Comparison of ENCODE assay signal across 11 mouse cellular contexts in the genomic region with DNA sequence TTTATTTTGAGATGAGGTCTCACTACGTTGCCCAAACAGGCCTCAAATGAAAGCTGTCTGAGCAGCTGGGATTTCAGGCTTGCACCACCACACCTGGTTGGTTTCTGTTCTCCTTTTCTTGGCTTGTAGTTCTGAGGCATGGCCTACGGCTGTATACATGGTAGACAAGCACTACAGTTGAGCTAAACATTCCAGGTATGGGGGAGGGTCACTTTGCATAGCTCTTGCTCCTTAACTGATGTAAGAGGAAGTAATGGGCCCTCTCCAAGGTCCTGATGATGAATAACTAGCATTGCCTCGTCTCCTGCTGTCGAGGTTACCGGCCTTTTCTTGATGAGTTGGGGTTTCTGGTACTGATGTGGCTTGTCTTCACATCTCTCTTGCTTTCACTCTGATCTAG.
A peak's percentile ranks its signal among the peaks of the same experiment; 100 is the strongest.
DNase-seq lines count a peak whose midpoint lies in the region; ATAC-seq and TF ChIP-seq lines count a peak whose summit lies in the region.
"Had no signal": no experiment of that assay in that cellular context is flagged by ENCODE, and none has a peak within 500 bp of the region (broad histone marks: within the 10 kb centered on the region; RNA-seq: fewer than 3 reads in every experiment).

No protein-coding gene starts in this region.

- peak in 1 of 2 experiments; percentile 60; a peak in 1 of 4 replicates for TF ChIP-seq EP300 in MEL (IDR thresholded peaks at IDR 0.05; ENCODE audit: low read depth in 1 of 2, low read length in 2 of 2)

- no peak for TF ChIP-seq CTCF in hindbrain, postnatal 0 days (IDR thresholded peaks at IDR 0.05; ENCODE audit: low read depth)
- no peak for TF ChIP-seq CTCF in MEL (IDR thresholded peaks at IDR 0.05 in 2 of 3, conservative IDR thresholded peaks at IDR 0.05 in 1 of 3; ENCODE audit: control insufficient read depth in 1 of 3, insufficient read depth in 1 of 3, low read depth in 2 of 3, low read length in 3 of 3, poor library complexity in 1 of 3, severe bottlenecking in 1 of 3)

- H3K9me3 ChIP-seq in hindbrain, embryonic 14.5 days (ENCODE audit: control insufficient read depth, low read length) = no peaks in the 10 kb centered on the region
- H3K9me3 ChIP-seq in hindbrain, postnatal 0 days (ENCODE audit: low read length) = no peaks in the 10 kb centered on the region
- H3K9me3 ChIP-seq in MEL (replicated peaks; ENCODE audit: insufficient read depth, low read length) = no peaks in the 10 kb centered on the region
- no peaks in the 10 kb centered on the region for H3K9me3 ChIP-seq in embryonic facial prominence, embryonic 14.5 days (ENCODE audit: control insufficient read depth, low read length)
- no peaks in the 10 kb centered on the region for H3K9me3 ChIP-seq in forebrain, embryonic 15.5 days
- H3K9me3 ChIP-seq: limb, embryonic 13.5 days had no signal

- no peak for DNase-seq in hindbrain, embryonic 14.5 days (ENCODE audit: low spot score)
- DNase-seq in hindbrain, postnatal 0 days (ENCODE audit: low spot score) = no peak
- DNase-seq in 3T3-L1 (ENCODE audit: low read depth, low spot score) (peak; percentile 85), MEL (ENCODE audit: low read depth, low spot score) (peak; percentile 89)
- DNase-seq in embryonic facial prominence, embryonic 14.5 days (ENCODE audit: low spot score) = peak; percentile 68
- DNase-seq in adrenal gland, postnatal 10 days = no peak
- DNase-seq: cerebellum, postnatal 25 days; gastrocnemius, adult 2 months had no signal

- no peak for TF ChIP-seq RAD21 in MEL (IDR thresholded peaks at IDR 0.05; ENCODE audit: low read depth, low read length)

- H3K27ac ChIP-seq in hindbrain, embryonic 14.5 days = peak overlapping the region; percentile 20; the same call in 1 of the 2 replicates
- H3K27ac ChIP-seq in hindbrain, postnatal 0 days = no peak overlapping the region
- no peak overlapping the region; the same call in 1 of the 2 replicates for H3K27ac ChIP-seq in MEL (ENCODE audit: control insufficient read depth, low read depth, low read length)
- no peak overlapping the region for H3K27ac ChIP-seq in embryonic facial prominence, embryonic 14.5 days (replicated peaks; ENCODE audit: low read depth, low read length)
- H3K27ac ChIP-seq in forebrain, embryonic 15.5 days (replicated peaks) = no peak overlapping the region
- H3K27ac ChIP-seq: gastrocnemius, adult 2 months; limb, embryonic 13.5 days had no signal

- peaks cover 4% of the 10 kb centered on the region; the same call in 1 of the 2 replicates for H3K4me1 ChIP-seq in hindbrain, embryonic 14.5 days (replicated peaks; ENCODE audit: control insufficient read depth, insufficient read depth, low read length)
- no peaks in the 10 kb centered on the region for H3K4me1 ChIP-seq in hindbrain, postnatal 0 days (ENCODE audit: insufficient read depth, low read length)
- peaks cover 0 to 8% of the 10 kb centered on the region in 2 experiments for H3K4me1 ChIP-seq in MEL (ENCODE audit: control insufficient read depth in 1 of 2, insufficient read depth in 2 of 2, low read length in 2 of 2)
- no peaks in the 10 kb centered on the region for H3K4me1 ChIP-seq in embryonic facial prominence, embryonic 14.5 days (ENCODE audit: control insufficient read depth, insufficient read depth, low read length)
- no peaks in the 10 kb centered on the region for H3K4me1 ChIP-seq in forebrain, embryonic 15.5 days
- H3K4me1 ChIP-seq: limb, embryonic 13.5 days had no signal

- H3K4me3 ChIP-seq in hindbrain, embryonic 14.5 days (replicated peaks; ENCODE audit: low read length) = no peak overlapping the region
- H3K4me3 ChIP-seq in hindbrain, postnatal 0 days (ENCODE audit: low read length) = no peak overlapping the region
- H3K4me3 ChIP-seq in MEL (ENCODE audit: control insufficient read depth in 1 of 2, insufficient read depth in 1 of 2, low read depth in 2 of 2, low read length in 2 of 2) = no peak overlapping the region
- H3K4me3 ChIP-seq in embryonic facial prominence, embryonic 14.5 days (ENCODE audit: low read depth, low read length) = no peak overlapping the region
- no peak overlapping the region for H3K4me3 ChIP-seq in forebrain, embryonic 15.5 days
- H3K4me3 ChIP-seq: gastrocnemius, adult 2 months; limb, embryonic 13.5 days had no signal

- H3K9ac ChIP-seq in hindbrain, embryonic 14.5 days = no peak overlapping the region
- H3K9ac ChIP-seq in hindbrain, postnatal 0 days (replicated peaks; ENCODE audit: low read length) = no peak overlapping the region
- no peak overlapping the region for H3K9ac ChIP-seq in MEL (ENCODE audit: control insufficient read depth, low read depth, low read length, poor library complexity, severe bottlenecking)
- no peak overlapping the region for H3K9ac ChIP-seq in embryonic facial prominence, embryonic 14.5 days (ENCODE audit: low read depth, low read length)
- H3K9ac ChIP-seq in forebrain, embryonic 15.5 days (replicated peaks) = no peak overlapping the region
- H3K9ac ChIP-seq: limb, embryonic 13.5 days had no signal

- ATAC-seq in hindbrain, embryonic 14.5 days (ENCODE audit: low FRiP score) = no peak
- no peak for ATAC-seq in hindbrain, postnatal 0 days
- ATAC-seq in embryonic facial prominence, embryonic 14.5 days (ENCODE audit: low read depth) = no peak
- no peak for ATAC-seq in forebrain, embryonic 15.5 days (replicated peaks)
- no peak for ATAC-seq in erythroblast, adult 5-6 weeks (replicated peaks; ENCODE audit: low FRiP score, poor library complexity, severe bottlenecking)

- no peaks in the 10 kb centered on the region for H3K27me3 ChIP-seq in hindbrain, embryonic 14.5 days (ENCODE audit: control insufficient read depth, insufficient read depth, low read length)
- H3K27me3 ChIP-seq in hindbrain, postnatal 0 days (ENCODE audit: insufficient read depth, low read length) = no peaks in the 10 kb centered on the region
- H3K27me3 ChIP-seq in MEL (ENCODE audit: control insufficient read depth in 1 of 2, insufficient read depth in 2 of 2, low read length in 2 of 2) = no peaks in the 10 kb centered on the region
- no peaks in the 10 kb centered on the region for H3K27me3 ChIP-seq in embryonic facial prominence, embryonic 14.5 days (replicated peaks; ENCODE audit: control insufficient read depth, insufficient read depth, low read length)
- no peaks in the 10 kb centered on the region for H3K27me3 ChIP-seq in forebrain, embryonic 15.5 days

- 68% methylated on average over 5 of the region's 5 CpGs for WGBS in hindbrain, embryonic 14.5 days
- 65% methylated on average over 5 of the region's 5 CpGs for WGBS in hindbrain, postnatal 0 days
- WGBS in embryonic facial prominence, embryonic 14.5 days = 46% methylated on average over 5 of the region's 5 CpGs
- 74% methylated on average over 5 of the region's 5 CpGs for WGBS in forebrain, embryonic 15.5 days

- no peak overlapping the region for H3K4me2 ChIP-seq in hindbrain, embryonic 14.5 days (replicated peaks)
- H3K4me2 ChIP-seq in hindbrain, postnatal 0 days (ENCODE audit: low read depth, low read length) = no peak overlapping the region
- no peak overlapping the region for H3K4me2 ChIP-seq in embryonic facial prominence, embryonic 14.5 days (ENCODE audit: low read depth, low read length)
- H3K4me2 ChIP-seq in forebrain, embryonic 15.5 days (replicated peaks) = no peak overlapping the region
- H3K4me2 ChIP-seq: limb, embryonic 13.5 days had no signal

- no peaks in the 10 kb centered on the region for H3K79me2 ChIP-seq in MEL (ENCODE audit: control insufficient read depth, insufficient read depth, low read length, poor library complexity)

- TF ChIP-seq POLR2A in MEL (IDR thresholded peaks at IDR 0.05; ENCODE audit: control insufficient read depth in 1 of 2, insufficient read depth in 1 of 2, low read depth in 1 of 2, low read length in 2 of 2, poor library complexity in 1 of 2) = no peak

- H3K36me3 ChIP-seq in hindbrain, embryonic 14.5 days (replicated peaks; ENCODE audit: control insufficient read depth, insufficient read depth) = no peaks in the 10 kb centered on the region
- no peaks in the 10 kb centered on the region for H3K36me3 ChIP-seq in hindbrain, postnatal 0 days (ENCODE audit: insufficient read depth, low read length)
- peaks cover 0 to 4% of the 10 kb centered on the region in 2 experiments; a peak in 2 of 4 replicates for H3K36me3 ChIP-seq in MEL (ENCODE audit: control insufficient read depth in 1 of 2, insufficient read depth in 2 of 2, low read length in 2 of 2)
- H3K36me3 ChIP-seq in embryonic facial prominence, embryonic 14.5 days (ENCODE audit: control insufficient read depth, insufficient read depth, low read length) = no peaks in the 10 kb centered on the region
- no peaks in the 10 kb centered on the region for H3K36me3 ChIP-seq in forebrain, embryonic 15.5 days
- H3K36me3 ChIP-seq: limb, embryonic 13.5 days had no signal

TF ChIP-seq in MEL, 35 proteins besides CTCF, POLR2A, EP300 and RAD21:
- peak; percentile 94 for TF ChIP-seq SIN3A (IDR thresholded peaks at IDR 0.05; ENCODE audit: low read length)
- TF ChIP-seq MYC (IDR thresholded peaks at IDR 0.05; ENCODE audit: low read depth, low read length) = no peak
- no peak; the same call in 1 of the 2 replicates for TF ChIP-seq KAT2A (conservative IDR thresholded peaks at IDR 0.05; ENCODE audit: low read depth, low read length)
- peak; percentile 20; the same call in 1 of the 2 replicates for TF ChIP-seq HCFC1 (IDR thresholded peaks at IDR 0.05; ENCODE audit: low read depth, low read length)
- TF ChIP-seq ELF1 (IDR thresholded peaks at IDR 0.05; ENCODE audit: low read depth, low read length) = peak; percentile 40; the same call in 1 of the 2 replicates
- TF ChIP-seq MXI1 (IDR thresholded peaks at IDR 0.05; ENCODE audit: low read depth, low read length) = peak; percentile 44; the same call in 1 of the 2 replicates
- TF ChIP-seq GATA1 (IDR thresholded peaks at IDR 0.05; ENCODE audit: low read depth, low read length) = peak; percentile 19; the same call in 1 of the 2 replicates
- TF ChIP-seq RCOR1 (IDR thresholded peaks at IDR 0.05; ENCODE audit: low read depth, low read length) = 0 out of 2 replicates have a peak, but pooled peaks have one; percentile 4
- TF ChIP-seq POLR2AphosphoS5 (IDR thresholded peaks at IDR 0.05; ENCODE audit: borderline replicate concordance, low read depth, low read length) = no peak

Comparison
In these comparisons a context has a peak if more than half of its experiments do, and no peak if none do; other contexts are left out.
1. DNase-seq: peak in 3T3-L1 (single experiment), MEL (single experiment) and embryonic facial prominence, embryonic 14.5 days (single experiment); none in hindbrain, embryonic 14.5 days (single experiment), hindbrain, postnatal 0 days (single experiment) and adrenal gland, postnatal 10 days (single experiment).